Mouse (Mus musculus) retina, adult 2 months (tissue): ENCODE results near the gene Rlim.
A peak's percentile ranks its signal among the peaks of the same experiment; 100 is the strongest.

Experiments
- DNase-seq: peaks from one replicate; pipeline ENCODE4 v3.0.0-alpha.2; 2012; ENCODE audit warnings: low read depth, low spot score

The Rlim gene

DNA sequence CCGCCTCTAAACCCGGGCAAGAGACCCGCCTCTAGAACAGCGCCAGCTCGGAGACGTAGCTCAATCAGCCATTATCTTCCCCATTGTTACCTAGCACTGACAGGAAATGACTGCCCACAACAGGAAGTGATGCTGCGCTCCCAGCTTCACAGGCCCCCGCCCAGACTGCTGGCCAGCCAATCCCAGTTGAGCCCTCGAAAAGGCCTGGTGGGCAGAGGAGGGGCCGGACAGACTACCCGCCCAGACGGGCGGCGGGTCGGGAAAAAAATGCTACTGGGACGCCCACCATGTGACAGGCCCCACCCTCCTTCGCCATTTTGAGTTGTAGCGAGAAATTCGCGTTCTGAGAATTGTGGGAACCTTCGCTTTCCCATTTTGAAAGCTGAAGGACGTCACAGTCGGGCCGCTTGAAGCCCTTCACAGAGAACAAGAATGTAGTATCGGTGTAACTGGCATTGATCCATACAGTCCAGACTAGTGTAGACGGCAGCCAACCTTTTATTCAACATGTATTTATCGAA lies at the start of gene Rlim:
Gene Rlim, minus strand, starts transcription at position 116 of the 521 bp plus-strand sequence.
- peak; percentile 72 for DNase-seq

DNA sequence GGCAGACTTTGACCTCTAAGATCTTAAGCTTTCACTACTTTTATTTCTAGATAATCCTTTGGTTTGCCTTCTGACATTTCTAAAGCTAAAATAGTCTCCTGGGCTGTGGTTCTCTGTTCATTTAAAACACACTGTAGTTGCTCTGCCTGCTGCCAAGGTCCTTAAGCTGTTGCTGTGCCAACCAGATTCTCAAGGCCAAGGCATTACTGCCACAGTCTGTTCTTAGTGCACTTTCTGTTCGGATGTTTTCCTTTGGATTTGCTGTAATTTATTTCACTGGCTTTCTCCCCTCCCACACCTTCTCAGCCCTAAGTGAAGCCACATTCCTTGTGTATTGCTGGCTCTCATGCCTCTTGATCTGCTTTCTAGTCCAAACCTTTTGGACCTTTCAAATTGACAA lies 36.1 kb upstream of the Rlim start:
- no peak for DNase-seq

DNA sequence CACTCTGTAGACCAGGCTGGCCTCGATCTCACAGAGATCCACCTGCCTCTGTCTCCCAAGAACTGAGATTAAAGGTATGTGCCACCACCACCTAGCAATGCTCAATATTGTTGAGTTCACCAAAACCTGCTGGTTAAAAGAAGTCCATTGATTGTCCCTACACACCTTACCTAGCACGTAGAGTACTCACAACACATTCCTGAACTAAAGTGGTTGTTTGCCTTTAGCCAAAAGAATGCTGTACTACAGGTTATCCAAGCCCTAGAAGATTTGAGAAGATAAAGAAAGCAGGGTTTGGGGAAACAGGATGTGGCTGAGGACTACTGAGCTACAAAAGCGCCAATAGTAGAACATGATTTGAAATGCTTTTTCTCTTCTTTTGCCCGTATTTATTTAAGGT lies 34.0 kb upstream of the Rlim start:
- no peak for DNase-seq

DNA sequence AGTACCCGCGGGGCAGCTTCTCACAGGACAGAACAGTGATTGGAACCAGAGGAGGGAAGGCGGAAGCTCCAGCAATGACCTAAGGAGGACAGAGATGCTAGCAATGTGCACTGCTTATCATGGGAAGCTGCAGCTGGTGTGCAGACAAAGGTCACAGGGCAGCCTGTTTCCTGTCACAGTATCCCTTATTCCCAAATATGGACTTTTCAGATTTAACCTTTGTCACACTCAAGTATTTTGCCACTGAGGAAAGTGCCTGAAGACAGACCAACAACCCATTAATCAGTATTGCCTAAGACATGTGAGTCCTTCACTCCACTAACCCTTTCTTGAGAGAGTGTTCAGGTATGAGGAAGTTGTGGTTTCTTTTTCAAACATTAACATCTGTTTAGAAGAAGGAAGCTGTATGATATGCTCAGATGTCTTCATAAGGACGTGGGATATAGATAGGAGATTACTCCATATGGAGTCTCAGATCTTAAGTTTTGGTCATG lies 32.3 kb upstream of the Rlim start:
- DNase-seq: no peak

DNA sequence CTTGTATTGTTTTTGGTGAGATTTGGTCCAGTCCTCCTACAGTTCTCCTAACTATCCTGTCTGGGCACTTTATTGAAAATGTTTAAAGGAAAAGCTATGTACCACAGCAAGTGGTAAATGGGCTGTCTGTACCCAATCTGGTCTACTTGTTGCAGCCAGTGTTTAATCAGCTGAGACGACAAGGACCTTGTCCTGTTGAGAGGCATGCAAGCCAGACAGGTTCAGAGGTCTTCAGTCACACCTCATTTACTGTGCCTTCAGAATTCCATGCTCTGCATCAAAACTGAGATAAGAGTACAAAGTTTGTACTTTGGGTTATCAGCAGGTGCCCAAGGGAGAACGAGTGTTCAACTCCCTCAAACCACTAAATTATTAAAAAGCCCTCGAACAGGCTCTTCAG lies 13.7 kb upstream of the Rlim start:
- DNase-seq: no peak

DNA sequence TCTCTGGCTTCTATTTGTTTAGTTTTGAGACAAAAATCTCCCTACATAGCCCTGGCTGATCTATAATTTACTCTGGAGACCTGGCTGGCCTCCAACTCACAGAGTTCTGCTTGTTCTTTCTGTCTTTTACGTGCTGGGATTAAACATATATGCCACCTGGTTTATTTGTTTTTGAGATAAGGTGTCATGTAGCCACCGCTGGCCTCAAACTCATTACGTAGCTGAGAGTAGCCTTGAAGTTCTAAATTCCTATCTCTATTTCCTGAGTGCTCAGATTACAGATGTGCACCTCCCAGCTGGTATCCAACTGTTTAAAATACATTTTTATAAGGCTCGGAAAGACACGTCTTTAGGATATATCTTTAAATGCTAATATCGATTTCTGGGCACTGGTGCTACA lies 12.8 kb upstream of the Rlim start:
- DNase-seq: no peak

DNA sequence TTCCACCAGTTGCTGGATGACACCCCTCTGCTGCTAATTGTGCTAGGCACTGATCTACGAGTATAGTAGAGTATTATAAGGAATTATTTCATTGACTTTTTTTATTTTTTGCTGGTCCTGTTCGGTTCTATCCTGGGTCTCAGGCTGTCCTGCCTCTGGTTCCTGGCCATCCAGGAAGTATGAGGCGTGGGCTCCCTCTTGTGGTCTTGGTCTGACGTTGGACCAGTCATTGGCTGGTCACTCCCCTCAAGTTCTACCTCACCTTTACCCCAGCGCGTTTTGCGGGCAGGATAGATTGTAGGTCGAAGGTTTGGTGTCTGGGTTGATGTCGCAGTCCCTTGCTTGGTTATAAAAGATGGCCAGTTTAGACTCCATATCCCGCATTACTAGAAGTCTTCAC lies 10.6 kb upstream of the Rlim start:
- no peak for DNase-seq

DNA sequence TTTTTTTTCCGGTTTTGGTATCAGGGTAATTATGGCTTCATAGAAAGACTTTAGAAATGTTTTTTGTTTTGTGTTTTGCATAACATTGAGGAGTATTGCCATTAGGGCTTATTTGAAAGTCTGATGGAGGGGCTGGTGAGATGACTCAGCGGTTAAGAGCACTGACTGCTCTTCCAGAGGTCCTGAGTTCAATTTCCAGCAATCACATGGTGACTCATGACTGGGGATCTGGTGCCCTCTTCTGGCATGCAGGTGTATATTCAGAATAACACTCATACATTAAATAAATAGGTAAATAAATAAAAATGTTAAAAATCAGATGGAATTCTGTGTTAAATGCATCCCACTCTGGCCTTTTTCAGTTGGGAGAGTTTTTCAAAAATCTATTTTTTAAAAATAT lies 9.3 kb upstream of the Rlim start:
- no peak for DNase-seq

DNA sequence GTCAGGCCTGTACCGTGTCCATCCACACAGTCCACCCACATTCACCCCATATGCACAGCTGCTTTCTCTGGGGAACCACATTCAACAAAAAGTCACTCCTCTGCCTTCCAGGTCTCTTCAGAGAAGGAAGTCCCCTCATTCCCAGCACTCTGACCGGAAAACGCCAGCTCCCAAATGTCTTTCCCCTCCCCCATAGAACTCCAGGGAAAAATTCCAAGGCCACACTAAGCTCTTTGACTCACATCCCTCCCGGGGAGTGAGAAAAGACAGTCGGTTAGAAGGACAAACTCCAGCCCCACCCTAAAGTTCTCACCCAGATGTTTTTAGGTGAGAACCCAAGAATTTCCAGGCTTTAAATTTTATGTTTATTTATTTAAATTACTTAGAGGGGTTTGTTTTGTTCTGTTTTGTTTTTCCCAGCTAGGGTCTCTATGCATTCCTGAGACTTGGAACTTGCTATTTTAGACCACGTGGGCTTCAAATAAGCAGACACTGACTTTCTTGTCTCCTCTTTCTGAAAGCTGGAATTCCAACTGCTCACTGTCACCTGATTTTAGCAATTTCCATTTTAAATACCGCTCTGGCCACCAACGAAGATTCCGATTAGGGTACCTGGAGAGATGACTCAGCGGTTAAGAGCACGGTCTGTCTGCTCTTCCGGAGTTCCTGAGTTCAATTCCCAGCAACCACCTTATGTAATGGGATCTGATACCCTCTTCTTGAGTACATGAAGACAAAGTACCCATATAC lies 6.3 kb upstream of the Rlim start:
- no peak for DNase-seq

DNA sequence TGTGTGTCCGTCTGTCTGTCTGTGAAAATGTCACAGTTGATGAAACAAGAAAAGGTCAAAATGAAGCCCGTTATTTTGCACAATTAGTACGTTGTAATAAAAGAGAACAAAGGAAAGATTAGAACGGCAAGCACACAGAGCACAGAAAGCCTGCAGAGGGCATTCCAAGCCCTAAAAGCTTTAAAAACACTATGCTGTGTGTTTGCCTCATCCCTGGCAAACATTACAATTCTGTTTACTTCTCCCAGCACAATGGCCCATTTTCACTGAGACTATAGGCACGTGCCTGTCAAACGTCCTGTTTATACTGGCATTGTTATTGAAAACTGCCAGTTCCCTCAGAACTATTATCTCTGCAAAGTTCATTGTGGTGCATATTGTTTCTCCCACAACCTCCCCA lies 5.1 kb upstream of the Rlim start:
- DNase-seq: no peak

DNA sequence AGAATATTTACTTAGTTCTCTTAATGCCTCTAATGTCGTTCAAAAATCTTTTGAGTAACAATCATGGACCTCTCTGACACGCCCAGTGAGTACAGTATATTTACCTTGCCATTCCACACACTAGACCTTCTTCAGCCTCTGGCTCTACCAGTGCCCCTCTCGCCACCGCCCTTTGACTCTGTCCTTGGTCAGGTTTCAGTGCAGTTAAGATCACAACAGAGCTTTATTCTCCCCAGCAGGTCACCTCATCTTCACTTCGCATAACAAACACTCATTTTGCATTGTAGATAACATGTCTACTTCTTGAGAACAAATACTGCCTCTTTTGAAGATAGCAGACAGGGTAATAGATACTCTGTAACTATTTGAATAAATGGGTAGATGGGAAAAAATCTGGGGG lies 3.9 kb upstream of the Rlim start:
- no peak for DNase-seq

DNA sequence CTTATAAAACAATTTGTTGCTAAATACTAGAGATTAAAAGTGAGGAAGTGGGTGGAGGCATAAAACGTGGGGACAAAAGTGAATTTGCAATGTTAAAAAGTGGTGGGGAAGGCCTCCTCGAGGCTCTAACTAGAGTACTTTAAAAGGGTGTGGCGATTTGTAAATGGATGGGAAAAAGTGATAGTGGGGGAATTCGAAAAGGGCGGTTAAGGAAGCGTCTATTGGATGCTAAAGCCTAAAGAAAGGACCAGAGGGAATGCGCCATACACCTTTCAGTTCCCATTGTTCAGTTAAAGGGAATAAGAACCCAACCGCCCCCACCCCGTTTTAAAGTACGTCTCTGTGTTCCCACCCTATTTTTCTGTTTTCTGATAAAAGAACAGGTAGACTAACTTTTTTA lies 722 bp upstream of the Rlim start:
- no peak for DNase-seq

DNA sequence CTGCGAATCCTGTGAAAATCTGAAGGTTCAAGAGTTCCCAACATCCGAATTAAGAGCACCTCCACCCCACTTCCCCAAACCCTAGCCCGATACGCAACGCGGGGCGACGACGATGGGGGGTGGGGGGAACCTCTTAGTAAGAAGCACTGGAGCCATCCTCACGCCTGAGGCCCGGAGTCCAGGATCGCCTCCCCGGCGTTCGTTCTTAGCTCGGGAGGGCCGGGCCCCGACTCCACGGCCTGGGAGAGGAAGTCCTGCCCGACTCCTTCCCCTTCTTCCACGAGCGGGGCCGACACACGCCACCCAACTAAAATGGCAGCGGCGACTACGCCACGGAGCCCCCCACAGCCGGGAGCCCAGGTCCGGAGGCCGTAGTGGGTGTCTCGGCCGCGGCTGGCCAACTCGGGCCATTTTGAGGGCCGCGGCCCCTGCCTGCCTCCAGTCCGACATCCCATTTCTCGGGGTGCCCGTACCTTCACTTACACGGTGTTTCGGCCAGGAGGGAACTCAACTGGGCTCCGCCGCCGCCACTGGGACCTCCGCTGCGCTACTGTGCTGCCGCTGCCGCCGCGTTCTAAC lies 405 bp downstream of the Rlim start:
- no peak for DNase-seq

DNA sequence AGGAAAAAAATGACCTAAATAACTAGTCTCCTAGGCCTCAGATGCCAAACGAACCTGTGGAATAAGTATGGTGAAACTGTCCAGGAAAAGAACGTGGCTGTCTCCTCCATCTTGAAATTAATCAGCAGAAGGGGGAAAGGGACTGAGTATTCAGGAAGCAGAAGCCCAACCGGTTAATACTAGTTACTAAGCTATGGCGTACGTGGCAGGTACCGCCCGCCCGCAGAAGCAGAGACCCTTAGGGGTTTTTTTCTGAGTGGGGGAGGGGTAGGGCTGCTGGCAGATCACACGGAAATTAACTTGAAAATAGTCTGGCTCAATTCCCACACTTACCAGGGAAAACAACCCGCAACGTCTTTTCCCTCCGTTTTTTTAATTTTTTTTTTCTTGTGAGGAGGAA lies 1.0 kb downstream of the Rlim start:
- DNase-seq: no peak

DNA sequence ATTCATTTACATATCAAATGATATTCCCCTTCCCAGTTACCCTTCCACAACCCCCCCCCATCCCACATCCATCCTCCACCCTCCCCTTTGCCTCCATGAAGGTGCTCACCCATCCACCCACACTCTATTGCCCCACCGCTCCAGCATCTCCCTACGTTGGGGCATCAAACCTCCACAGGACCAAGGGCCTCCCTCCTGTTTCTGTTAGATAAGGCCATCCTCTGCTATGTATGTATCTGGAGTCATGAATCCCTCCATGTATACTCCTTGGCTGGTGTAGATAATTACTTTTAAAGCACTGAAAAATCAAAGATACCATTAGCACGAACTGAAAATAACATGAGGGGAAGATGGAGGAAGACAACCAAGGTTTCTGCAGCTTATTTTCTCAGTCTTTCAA lies 41.4 kb downstream of the Rlim start:
- no peak for DNase-seq

DNA sequence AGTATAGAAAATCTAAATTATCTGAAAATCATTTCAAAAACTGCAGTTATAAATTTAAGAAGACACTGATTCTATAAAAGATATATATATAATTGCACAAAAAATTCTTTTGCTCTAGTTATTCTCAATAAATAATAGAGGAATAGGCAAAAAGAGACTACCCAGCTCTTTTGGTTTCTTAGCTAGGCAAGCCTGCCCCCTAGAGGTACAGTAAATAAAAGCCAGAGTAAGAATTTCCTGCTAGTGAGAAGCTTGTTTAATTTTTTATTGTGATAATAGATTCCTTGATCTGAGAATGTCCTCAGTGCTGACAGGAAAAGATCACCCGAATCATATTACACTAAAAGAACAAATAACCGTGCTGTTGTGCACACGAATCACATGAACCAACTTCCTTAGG lies 43.8 kb downstream of the Rlim start:
- DNase-seq: no peak

DNA sequence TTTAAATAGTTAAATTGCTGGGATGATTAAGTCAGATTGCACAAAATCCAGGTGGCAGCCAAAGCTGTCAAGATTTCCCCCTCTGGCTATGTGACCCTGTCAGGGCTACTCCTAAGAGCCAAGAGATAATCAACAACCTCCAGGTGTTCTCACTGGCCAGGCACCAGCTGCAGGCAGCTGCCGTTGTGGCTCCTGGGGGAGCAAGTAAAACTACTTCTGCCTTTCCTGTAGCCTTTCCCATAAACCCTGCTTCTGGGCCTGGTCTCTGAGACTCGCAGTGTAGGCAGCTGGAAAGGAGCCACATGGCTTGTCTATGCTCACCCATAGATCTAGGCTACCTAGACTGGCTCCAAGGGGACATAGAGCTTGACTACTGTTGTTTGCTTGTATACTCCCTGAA lies 58.6 kb downstream of the Rlim start:
- no peak for DNase-seq

DNA sequence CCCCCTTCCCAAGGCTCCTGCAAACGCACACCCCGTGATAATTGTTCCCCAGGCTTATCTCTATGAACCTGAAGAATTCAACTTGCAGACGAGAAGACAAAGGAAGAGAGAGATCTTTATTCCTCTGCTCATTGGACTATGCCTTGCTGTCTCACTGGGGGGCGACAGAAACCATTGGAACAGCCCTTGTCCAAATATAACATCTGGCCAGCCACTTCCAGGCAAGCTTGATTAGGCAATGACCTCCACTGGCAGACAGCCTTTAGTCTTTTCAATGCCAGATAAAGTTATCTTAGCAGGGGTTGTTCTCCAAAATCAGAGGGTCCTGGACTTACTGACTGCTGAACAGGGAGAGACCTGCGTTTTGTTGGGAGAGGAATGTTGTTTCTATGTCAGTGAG lies 62.1 kb downstream of the Rlim start:
- DNase-seq: no peak

DNA sequence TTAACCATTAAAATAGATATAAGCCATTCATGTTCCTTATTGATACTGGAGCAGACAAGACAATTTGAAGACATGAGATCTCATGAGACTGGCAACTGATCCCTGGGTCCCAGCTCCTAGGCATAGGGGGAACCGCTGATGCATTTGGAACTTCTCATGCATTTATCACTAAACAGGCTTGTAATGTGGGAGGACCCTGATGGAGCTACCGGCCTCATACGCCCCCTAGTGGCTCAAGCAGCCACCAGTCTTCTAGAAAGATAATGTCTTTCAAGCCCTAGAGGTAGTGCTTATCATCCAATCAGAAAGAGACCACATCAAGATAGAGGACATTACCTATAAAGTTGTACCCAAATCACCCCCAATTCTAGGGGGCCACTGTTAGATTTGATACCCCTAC lies 66.3 kb downstream of the Rlim start:
- DNase-seq: no peak
